Mouse (Mus musculus) heart, embryonic 16.5 days (tissue): ENCODE results near the gene Akap12. TPM values are rescaled to one million over a fixed set of nuclear protein-coding genes. Genes with fewer than 3 reads are reported as not detected.
A peak's percentile ranks its signal among the peaks of the same experiment; 100 is the strongest.

Experiments used
- ATAC-seq: fragments of 200-750 bp; cut with Nextera tagmentation; replicated peaks from 2 replicates; pipeline ENCODE4 v1.8.0; 2017; ENCODE audit warnings: moderate number of reproducible peaks; ENCODE audit not compliant: insufficient read depth, low FRiP score; ENCODE audit errors: extremely low read depth
- H3K27ac ChIP-seq: fragments of 300-500 bp; sonication (generic); 2 replicates; pipeline ENCODE4 v1.5.1; 2014; ENCODE audit warnings: mild to moderate bottlenecking, low read length, control low read depth, moderate library complexity
- H3K27me3 ChIP-seq: fragments of 300-500 bp; sonication (generic); 2 replicates; pipeline ENCODE4 v1.6.1; 2014; ENCODE audit warnings: low read length, mixed read lengths; ENCODE audit not compliant: control insufficient read depth, insufficient read depth
- H3K36me3 ChIP-seq: fragments of 300-500 bp; sonication (generic); 2 replicates; pipeline ENCODE4 v1.6.1; 2014; ENCODE audit not compliant: control insufficient read depth, insufficient read depth
- H3K4me1 ChIP-seq: fragments of 300-500 bp; sonication (generic); 2 replicates; pipeline ENCODE4 v1.6.1; 2014; ENCODE audit warnings: low read length, mixed read lengths; ENCODE audit not compliant: control insufficient read depth, insufficient read depth
- H3K4me2 ChIP-seq: fragments of 300-500 bp; sonication (generic); 2 replicates; pipeline ENCODE4 v1.6.1; 2014; ENCODE audit warnings: low read depth, mild to moderate bottlenecking, control low read depth, low read length
- H3K4me3 ChIP-seq: fragments of 300-500 bp; sonication (generic); 2 replicates; pipeline ENCODE4 v1.5.1; 2014; ENCODE audit warnings: mild to moderate bottlenecking, control low read depth, low read length
- H3K9ac ChIP-seq: fragments of 300-500 bp; sonication (generic); 2 replicates; pipeline ENCODE4 v1.6.1; 2014; ENCODE audit warnings: low read length, control low read depth
- H3K9me3 ChIP-seq: fragments of 300-500 bp; sonication (generic); replicated peaks from 2 replicates; pipeline ENCODE4 v1.6.1; 2016; ENCODE audit warnings: low read length; ENCODE audit not compliant: control insufficient read depth
- WGBS: fragments of 180-500 bp; shearing (Covaris S2); extraction: QIAGEN DNeasy Blood & Tissue Kit; methylation state at CpG from one replicate; pipeline ENCODE4 v1.1.7; 2014; 5-methylcytosine and 5-hydroxymethylcytosine counted together
- polyA plus RNA-seq: library from polyadenylated mRNA; unstranded; fragments of >200 nt; fragmentation: Nextera tagmentation; extraction: Ambion mirVana; gene quantifications from 2 replicates; pipeline ENCODE4 v1.2.1, GENCODE M21; 2015

Akap12 gene
- polyA plus RNA-seq, 1 experiment from 2014 or later, result 40.6 TPM

- no peak overlapping the region for H3K27ac ChIP-seq
- ATAC-seq, result no peak
- no peak overlapping the region for H3K4me2 ChIP-seq
- H3K4me1 ChIP-seq, result no peaks in the 10 kb centered on the region
- no peak overlapping the region for H3K9ac ChIP-seq
- no peak overlapping the region for H3K4me3 ChIP-seq
- H3K9me3 ChIP-seq, result no peaks in the 10 kb centered on the region
- H3K36me3 ChIP-seq, result no peaks in the 10 kb centered on the region
- no peaks in the 10 kb centered on the region for H3K27me3 ChIP-seq
- 73% methylated on average over 3 of the region's 3 CpGs for WGBS
These were observed 15.5 kb upstream of the Akap12 start for GRCm38 (mm10) chr10:4250681-4251080.

- no peak overlapping the region for H3K4me2 ChIP-seq
- no peaks in the 10 kb centered on the region for H3K4me1 ChIP-seq
- H3K27ac ChIP-seq, result no peak overlapping the region
- H3K4me3 ChIP-seq, result no peak overlapping the region
- 80% methylated on average over 4 of the region's 4 CpGs for WGBS
- no peak overlapping the region for H3K9ac ChIP-seq
- H3K9me3 ChIP-seq, result no peaks in the 10 kb centered on the region
- no peaks in the 10 kb centered on the region for H3K36me3 ChIP-seq
- H3K27me3 ChIP-seq, result no peaks in the 10 kb centered on the region
- ATAC-seq, result no peak
These were observed 12.6 kb upstream of the Akap12 start for GRCm38 (mm10) chr10:4253613-4254012.

- H3K27me3 ChIP-seq, result no peaks in the 10 kb centered on the region
- WGBS, result 46% methylated on average over 5 of the region's 5 CpGs
- no peak for ATAC-seq
- no peaks in the 10 kb centered on the region for H3K9me3 ChIP-seq
- no peaks in the 10 kb centered on the region for H3K36me3 ChIP-seq
- no peak overlapping the region for H3K4me3 ChIP-seq
- H3K4me2 ChIP-seq, result no peak overlapping the region
- no peaks in the 10 kb centered on the region for H3K4me1 ChIP-seq
- no peak overlapping the region for H3K27ac ChIP-seq
- H3K9ac ChIP-seq, result no peak overlapping the region
These were observed 11.7 kb upstream of the Akap12 start for GRCm38 (mm10) chr10:4254459-4254858.

DNA sequence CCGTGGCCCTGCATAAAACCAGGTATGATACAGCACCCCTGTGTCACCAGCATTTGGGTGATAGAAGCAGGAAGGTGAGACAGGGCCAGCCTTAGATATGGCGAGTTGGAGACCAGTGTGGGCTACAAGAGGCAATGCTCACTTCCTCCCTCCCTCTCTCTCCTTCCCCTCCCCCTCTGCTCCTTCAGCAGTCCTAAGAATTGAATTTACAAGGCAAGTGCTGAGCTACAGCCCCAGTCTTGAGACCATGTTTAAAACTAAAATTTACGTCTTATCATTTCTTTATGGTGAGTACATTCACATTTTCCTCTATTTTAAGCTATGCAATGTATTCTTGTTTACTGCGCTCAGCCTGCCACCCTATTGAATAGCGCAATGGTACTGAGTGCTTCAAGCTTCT lies 5.3 kb upstream of the Akap12 start:
- 70% methylated on average over 5 of the region's 5 CpGs for WGBS
- H3K36me3 ChIP-seq, result no peaks in the 10 kb centered on the region
- H3K4me3 ChIP-seq, result no peak overlapping the region

GRCm38 (mm10) chr10:4261359-4261952 lies 4.7 kb upstream of the Akap12 start:
- no peak; the same call in 1 of the 2 replicates for ATAC-seq
- WGBS, result 68% methylated on average over 9 of the region's 9 CpGs
- Histone ChIP-seq H3K4me2 (no peak overlapping the region), H3K4me3 (no peak overlapping the region), H3K9ac (no peak overlapping the region), H3K27ac (no peak overlapping the region), H3K27me3 (no peaks in the 10 kb centered on the region), H3K9me3 (no peaks in the 10 kb centered on the region), H3K4me1 (peaks cover 5% of the 10 kb centered on the region), H3K36me3 (no peaks in the 10 kb centered on the region)

More for the DNA sequence above, 5.3 kb upstream of the Akap12 start:
- no peak for ATAC-seq
- H3K27me3 ChIP-seq, result no peaks in the 10 kb centered on the region
- H3K4me1 ChIP-seq, result peaks cover 4% of the 10 kb centered on the region
- no peak overlapping the region for H3K27ac ChIP-seq
- H3K9ac ChIP-seq, result no peak overlapping the region
- no peak overlapping the region for H3K4me2 ChIP-seq
- no peaks in the 10 kb centered on the region for H3K9me3 ChIP-seq

DNA sequence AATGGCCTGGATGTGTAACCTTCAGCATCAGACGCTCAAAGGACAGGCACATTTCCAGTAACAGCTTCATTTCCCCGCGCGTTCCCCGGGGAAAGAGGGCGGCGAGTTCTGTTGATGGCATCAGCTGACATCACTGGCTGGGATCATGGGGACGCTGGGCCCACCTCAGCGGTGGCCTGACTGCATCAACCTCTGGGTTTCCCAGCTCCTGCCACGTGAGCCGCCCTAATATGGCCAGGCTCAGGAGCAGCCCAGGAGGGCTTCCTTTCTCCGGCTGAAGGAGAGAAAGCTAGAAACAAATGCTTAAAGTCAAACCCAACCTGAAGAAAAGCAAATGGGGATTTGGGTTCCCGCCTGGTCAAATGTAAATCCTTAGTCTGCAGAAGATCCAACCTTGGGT lies 539 bp upstream of the Akap12 start:
- no peak overlapping the region for H3K27ac ChIP-seq
- ATAC-seq, result 0 out of 2 replicates have a peak, but pooled peaks have one; percentile 42
- H3K4me2 ChIP-seq, result peak overlapping the region; percentile 93
- H3K36me3 ChIP-seq, result no peaks in the 10 kb centered on the region
- H3K9ac ChIP-seq, result peak overlapping the region; percentile 75
- H3K9me3 ChIP-seq, result no peaks in the 10 kb centered on the region
- peak overlapping the region; percentile 68 for H3K4me3 ChIP-seq
- H3K27me3 ChIP-seq, result no peaks in the 10 kb centered on the region
- 9% methylated on average over 13 of the region's 13 CpGs for WGBS
- peaks cover 7% of the 10 kb centered on the region for H3K4me1 ChIP-seq

DNA sequence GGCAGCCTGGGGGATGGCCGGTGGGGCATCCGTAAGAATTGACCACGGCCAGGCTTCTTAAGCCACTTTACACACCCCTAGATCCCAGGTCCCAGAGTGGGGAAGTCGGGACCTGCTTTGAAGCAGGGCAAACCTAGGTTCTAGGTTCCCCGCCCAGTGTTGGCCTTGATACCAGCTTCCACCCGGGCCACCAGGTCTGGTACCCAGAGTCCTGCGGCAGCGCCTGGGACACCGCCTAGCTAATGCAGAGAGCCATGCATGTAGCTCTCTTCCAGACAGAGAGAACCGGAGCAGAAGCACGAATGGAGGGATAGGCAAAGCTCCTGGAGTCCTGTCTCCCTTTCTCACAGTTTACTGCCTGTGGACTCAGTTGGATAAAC lies 741 bp downstream of the Akap12 start:
- peak overlapping the region; percentile 68 for H3K4me3 ChIP-seq
- H3K4me1 ChIP-seq, result peaks cover 7% of the 10 kb centered on the region
- H3K4me2 ChIP-seq, result peak overlapping the region; percentile 93
- no peaks in the 10 kb centered on the region for H3K27me3 ChIP-seq
- peak overlapping the region; percentile 75 for H3K9ac ChIP-seq
- no peak for ATAC-seq
- WGBS, result 3% methylated on average over 11 of the region's 11 CpGs
- peak overlapping the region; percentile 52 for H3K27ac ChIP-seq
- H3K9me3 ChIP-seq, result no peaks in the 10 kb centered on the region
- H3K36me3 ChIP-seq, result no peaks in the 10 kb centered on the region

DNA sequence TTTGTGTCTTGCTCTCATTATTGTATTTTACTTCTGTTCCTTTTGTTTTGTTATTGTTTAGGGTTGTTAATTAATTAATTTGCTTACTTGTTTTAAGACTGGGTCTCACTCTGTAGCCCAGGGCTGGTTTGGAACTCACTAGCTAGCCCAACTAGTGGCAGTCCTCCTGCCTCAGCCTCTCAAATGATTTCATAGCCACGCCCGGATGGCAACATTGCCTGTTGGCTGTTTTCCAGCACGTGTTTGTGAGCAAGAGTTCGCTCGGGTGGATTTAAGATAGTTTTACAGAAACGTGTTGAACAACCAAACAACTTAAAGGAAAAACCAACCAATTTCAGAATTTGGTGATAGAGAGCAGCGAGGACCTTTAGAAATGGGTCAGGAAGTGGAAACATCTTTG lies 1.3 kb downstream of the Akap12 start:
- peak overlapping the region; percentile 68 for H3K4me3 ChIP-seq

GRCm38 (mm10) chr10:4268140-4268539 lies 2.0 kb downstream of the Akap12 start:
- 93% methylated on average over 7 of the region's 7 CpGs for WGBS
- H3K9ac ChIP-seq, result no peak overlapping the region
- no peaks in the 10 kb centered on the region for H3K27me3 ChIP-seq
- peak overlapping the region; percentile 93; the same call in 1 of the 2 replicates for H3K4me2 ChIP-seq
- H3K27ac ChIP-seq, result no peak overlapping the region
- no peak for ATAC-seq
- peaks cover 7% of the 10 kb centered on the region for H3K4me1 ChIP-seq
- H3K9me3 ChIP-seq, result no peaks in the 10 kb centered on the region
- H3K4me3 ChIP-seq, result peak overlapping the region; percentile 68; the same call in 1 of the 2 replicates
- no peaks in the 10 kb centered on the region for H3K36me3 ChIP-seq

More for the DNA sequence above, 1.3 kb downstream of the Akap12 start:
- Histone ChIP-seq H3K36me3 (no peaks in the 10 kb centered on the region), H3K9me3 (no peaks in the 10 kb centered on the region), H3K27ac (no peak overlapping the region), H3K27me3 (no peaks in the 10 kb centered on the region), H3K4me1 (peaks cover 7% of the 10 kb centered on the region), H3K4me2 (peak overlapping the region; percentile 93), H3K9ac (no peak overlapping the region; the same call in 1 of the 2 replicates)
- ATAC-seq, result no peak
- WGBS, result 76% methylated on average over 7 of the region's 7 CpGs
